Mouse (Mus musculus) intestine, postnatal 0 days (tissue): ENCODE results near the gene Gm20605. TPM values are rescaled to one million over a fixed set of nuclear protein-coding genes. Genes with fewer than 3 reads are reported as not detected.
A peak's percentile ranks its signal among the peaks of the same experiment; 100 is the strongest.

Experiments
- ATAC-seq: fragments of 200-750 bp; cut with Nextera tagmentation; 2 replicates; pipeline ENCODE4 v1.8.0; 2017; ENCODE audit warnings: mild to moderate bottlenecking, moderate TSS enrichment, moderate library complexity
- H3K27ac ChIP-seq: fragments of 300-500 bp; sonication (generic); 2 replicates; pipeline ENCODE4 v1.5.1; 2014; ENCODE audit warnings: mild to moderate bottlenecking, low read depth, low read length, moderate library complexity
- H3K27me3 ChIP-seq: fragments of 300-500 bp; sonication (generic); replicated peaks from 2 replicates; pipeline ENCODE4 v1.6.1; 2014; ENCODE audit warnings: low read length, mixed read lengths; ENCODE audit not compliant: control insufficient read depth, insufficient read depth
- H3K36me3 ChIP-seq: fragments of 300-500 bp; sonication (generic); 2 replicates; pipeline ENCODE4 v1.6.1; 2014; ENCODE audit warnings: mild to moderate bottlenecking, moderate library complexity; ENCODE audit not compliant: control insufficient read depth, insufficient read depth
- H3K4me1 ChIP-seq: fragments of 300-500 bp; sonication (generic); replicated peaks from 2 replicates; pipeline ENCODE4 v1.6.1; 2014; ENCODE audit warnings: antibody characterized with exemption, low read length, mixed read lengths; ENCODE audit not compliant: control insufficient read depth, insufficient read depth
- H3K4me2 ChIP-seq: fragments of 300-500 bp; sonication (generic); replicated peaks from 2 replicates; pipeline ENCODE4 v1.6.1; 2014; ENCODE audit warnings: low read depth, mild to moderate bottlenecking, moderate library complexity
- H3K4me3 ChIP-seq: fragments of 300-500 bp; sonication (generic); 2 replicates; pipeline ENCODE4 v1.5.1; 2014; ENCODE audit warnings: low read depth, low read length
- H3K9ac ChIP-seq: fragments of 300-500 bp; sonication (generic); 2 replicates; pipeline ENCODE4 v1.6.1; 2014; ENCODE audit warnings: mild to moderate bottlenecking, low read depth, low read length
- H3K9me3 ChIP-seq: fragments of 300-500 bp; sonication (generic); 2 replicates; pipeline ENCODE4 v1.6.1; 2016; ENCODE audit warnings: mixed run types; ENCODE audit not compliant: control insufficient read depth
- CTCF ChIP-seq: sonication (generic); IDR thresholded peaks from 2 replicates; pipeline ENCODE4 v1.5.1; 2016; ENCODE audit warnings: low read depth, mild to moderate bottlenecking, control low read depth, antibody characterized with exemption, moderate library complexity
- WGBS: fragments of 180-500 bp; shearing (Covaris S2); extraction: QIAGEN DNeasy Blood & Tissue Kit; methylation state at CpG from one replicate; pipeline ENCODE4 v1.1.7; 2014; 5-methylcytosine and 5-hydroxymethylcytosine counted together
- polyA plus RNA-seq: library from polyadenylated mRNA; unstranded; fragments of >200 nt; fragmentation: Nextera tagmentation; extraction: Ambion mirVana; gene quantifications from 2 replicates; pipeline ENCODE4 v1.2.1, GENCODE M21; 2015

Gene Gm20605
- polyA plus RNA-seq, 1 experiment from 2014 or later: 1.3 TPM

- H3K27ac ChIP-seq: no peak overlapping the region
- no peak overlapping the region for H3K9ac ChIP-seq
- no peak for ATAC-seq
- no peaks in the 10 kb centered on the region for H3K9me3 ChIP-seq
- 0 out of 2 replicates have a peak, but pooled peaks cover 3% of the 10 kb centered on the region for H3K4me1 ChIP-seq
- H3K36me3 ChIP-seq: peaks cover 2% of the 10 kb centered on the region; the same call in 1 of the 2 replicates
- 80% methylated on average over 7 of the region's 7 CpGs for WGBS
- H3K4me3 ChIP-seq: no peak overlapping the region
- H3K27me3 ChIP-seq: no peaks in the 10 kb centered on the region
- no peak for TF ChIP-seq CTCF
- no peak overlapping the region for H3K4me2 ChIP-seq
These were observed 33.1 kb upstream of the Gm20605 start for GRCm38 (mm10) chr5:137595921-137596320.

- Histone ChIP-seq H3K4me2 (peak overlapping the region; percentile 45), H3K4me1 (0 out of 2 replicates have a peak, but pooled peaks cover 3% of the 10 kb centered on the region), H3K27me3 (no peaks in the 10 kb centered on the region), H3K9me3 (no peaks in the 10 kb centered on the region), H3K9ac (no peak overlapping the region), H3K36me3 (peaks cover 2% of the 10 kb centered on the region; the same call in 1 of the 2 replicates), H3K4me3 (no peak overlapping the region), H3K27ac (peak overlapping the region; percentile 41; the same call in 1 of the 2 replicates)
- 39% methylated on average over 30 of the region's 30 CpGs for WGBS
- no peak for ATAC-seq
- TF ChIP-seq CTCF: no peak
These were observed 32.2 kb upstream of the Gm20605 start for GRCm38 (mm10) chr5:137596601-137597261.

- Histone ChIP-seq H3K36me3 (peaks cover 2% of the 10 kb centered on the region; the same call in 1 of the 2 replicates), H3K9ac (no peak overlapping the region), H3K9me3 (no peaks in the 10 kb centered on the region), H3K27me3 (no peaks in the 10 kb centered on the region), H3K27ac (no peak overlapping the region), H3K4me1 (0 out of 2 replicates have a peak, but pooled peaks cover 5% of the 10 kb centered on the region), H3K4me3 (no peak overlapping the region), H3K4me2 (no peak overlapping the region)
- no peak for ATAC-seq
- TF ChIP-seq CTCF: no peak
- WGBS: 94% methylated on average over 6 of the region's 6 CpGs
These were observed 31.4 kb upstream of the Gm20605 start for GRCm38 (mm10) chr5:137597625-137598024.

GRCm38 (mm10) chr5:137598100-137598826 lies 30.7 kb upstream of the Gm20605 start:
- ATAC-seq: no peak
- Histone ChIP-seq H3K9me3 (no peaks in the 10 kb centered on the region), H3K9ac (no peak overlapping the region), H3K27me3 (no peaks in the 10 kb centered on the region), H3K4me1 (0 out of 2 replicates have a peak, but pooled peaks cover 7% of the 10 kb centered on the region), H3K4me2 (no peak overlapping the region), H3K27ac (no peak overlapping the region), H3K36me3 (peaks cover 2% of the 10 kb centered on the region; the same call in 1 of the 2 replicates), H3K4me3 (no peak overlapping the region)
- no peak for TF ChIP-seq CTCF
- WGBS: 79% methylated on average over 2 of the region's 2 CpGs

GRCm38 (mm10) chr5:137599600-137599999 lies 29.4 kb upstream of the Gm20605 start:
- 0 out of 2 replicates have a peak, but pooled peaks cover 7% of the 10 kb centered on the region for H3K4me1 ChIP-seq
- no peak for ATAC-seq
- peak overlapping the region; percentile 99 for H3K4me2 ChIP-seq
- peaks cover 2% of the 10 kb centered on the region; the same call in 1 of the 2 replicates for H3K36me3 ChIP-seq
- WGBS: 71% methylated on average over 9 of the region's 9 CpGs
- H3K9me3 ChIP-seq: no peaks in the 10 kb centered on the region
- no peak for TF ChIP-seq CTCF
- no peaks in the 10 kb centered on the region for H3K27me3 ChIP-seq
- peak overlapping the region; percentile 79 for H3K9ac ChIP-seq
- H3K27ac ChIP-seq: no peak overlapping the region
- peak overlapping the region; percentile 73 for H3K4me3 ChIP-seq

GRCm38 (mm10) chr5:137600281-137600618 lies 28.7 kb upstream of the Gm20605 start:
- peak overlapping the region; percentile 91 for H3K27ac ChIP-seq
- WGBS: under 1% methylated on average over 19 of the region's 19 CpGs

More at GRCm38 (mm10) chr5:137600281-137600618, 28.7 kb upstream of the Gm20605 start:
- no peaks in the 10 kb centered on the region for H3K9me3 ChIP-seq
- peaks cover 8% of the 10 kb centered on the region for H3K36me3 ChIP-seq
- H3K4me3 ChIP-seq: peak overlapping the region; percentile 73
- peak overlapping the region; percentile 99 for H3K4me2 ChIP-seq
- H3K4me1 ChIP-seq: 0 out of 2 replicates have a peak, but pooled peaks cover 7% of the 10 kb centered on the region
- peak; percentile 25 for ATAC-seq
- no peaks in the 10 kb centered on the region for H3K27me3 ChIP-seq
- H3K9ac ChIP-seq: peak overlapping the region; percentile 79
- TF ChIP-seq CTCF: no peak
